Mouse (Mus musculus) adrenal gland (tissue): ENCODE results near the gene Mrpl21.

Source experiments
- intact Hi-C: fragments of 180-260 bp; cut with DNase I; formaldehyde crosslinking; loops from one replicate; pipeline ENCODE4 v1.15.1; 2025
- long read RNA-seq, 2 experiments: library from polyadenylated mRNA; unstranded; transcript quantifications; one replicate each; pipeline ENCODE4 v2.0.0; 2020; ENCODE audit warnings: borderline replicate concordance in 1 of 2; ENCODE audit not compliant: insufficient replicate concordance in 1 of 2

The Mrpl21 gene
- long read RNA-seq, experiment 1, transcript Mrpl21-203 (6 exons, 674 nt), result minor isoform, 32 of 79 reads
- long read RNA-seq, experiment 1, transcript Mrpl21-201 (7 exons, 802 nt), result major isoform, 34 of 79 reads
- long read RNA-seq, experiment 1, partial matches to known transcripts, result 4 of 79 reads
- long read RNA-seq, experiment 1, other reads (novel, unspliced or antisense), result 8 of 79 reads
- long read RNA-seq, experiment 2, transcript Mrpl21-201 (7 exons, 802 nt), result minor isoform, 39 of 110 reads
- long read RNA-seq, experiment 2, transcript Mrpl21-203 (6 exons, 674 nt), result major isoform, 64 of 110 reads
- long read RNA-seq, experiment 2, partial matches to known transcripts, result 2 of 110 reads
- long read RNA-seq, experiment 2, other reads (novel, unspliced or antisense), result 4 of 110 reads

DNA sequence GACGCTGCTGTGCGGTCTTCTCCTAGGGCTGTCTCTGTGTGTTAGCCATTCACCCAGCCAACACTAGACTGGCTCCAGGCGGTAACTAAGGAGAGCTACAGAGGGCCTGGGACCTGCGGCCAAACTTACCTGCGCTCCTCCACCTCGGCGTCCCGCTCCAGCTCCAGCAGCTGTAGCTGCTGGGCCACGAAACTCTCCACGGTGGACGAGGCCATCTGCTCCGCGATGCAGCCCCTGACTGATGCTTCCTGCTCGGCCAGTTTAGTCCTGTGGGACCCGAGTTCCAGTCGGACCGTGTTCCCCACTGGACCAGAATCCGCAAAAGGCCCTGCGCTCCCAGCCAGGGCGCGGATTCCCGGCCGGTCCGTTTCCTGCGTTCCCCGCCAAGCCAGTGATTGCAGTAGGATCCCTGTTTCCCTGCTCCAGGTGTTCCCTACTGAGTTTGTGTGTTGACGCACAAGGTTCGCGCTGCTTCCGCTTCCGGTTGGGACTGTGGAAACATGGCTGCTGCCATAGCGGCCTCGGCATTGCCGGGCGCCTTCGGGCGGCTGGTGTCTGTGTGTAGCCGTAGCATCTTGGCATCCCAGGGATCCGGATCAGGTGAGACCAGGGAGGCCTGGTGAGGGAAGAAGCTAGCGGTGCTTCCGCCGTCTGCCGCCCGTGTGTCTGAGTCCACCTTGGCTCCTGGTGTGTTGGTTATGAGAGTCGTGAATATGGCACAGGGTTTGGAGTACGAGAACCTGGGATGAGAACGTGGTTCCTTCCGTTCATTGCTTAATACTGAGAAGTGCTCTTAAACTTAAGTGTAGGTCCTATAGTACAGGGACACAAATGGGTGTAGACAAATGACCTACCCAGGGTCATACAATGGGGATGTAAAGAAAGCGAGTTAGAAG lies at the start of gene Mrpl21, which contains the start of gene Ighmbp2:
Gene Mrpl21 (plus strand): TSS at position 330 of the 896 bp plus-strand sequence.
Gene Ighmbp2 (minus strand): TSS at position 446 of the 896 bp plus-strand sequence.
- intact Hi-C loops, result no loop called here

GRCm38 (mm10) chr19:3260016-3260415 lies 22.7 kb upstream of the Mrpl21 start:
- intact Hi-C loops, result no loop called here

- intact Hi-C loops, result no loop called here
Measured at GRCm38 (mm10) chr19:3260591-3260990, 22.1 kb upstream of the Mrpl21 start.

- intact Hi-C loops, result no loop called here
Measured at GRCm38 (mm10) chr19:3261336-3261735, 21.4 kb upstream of the Mrpl21 start.

DNA sequence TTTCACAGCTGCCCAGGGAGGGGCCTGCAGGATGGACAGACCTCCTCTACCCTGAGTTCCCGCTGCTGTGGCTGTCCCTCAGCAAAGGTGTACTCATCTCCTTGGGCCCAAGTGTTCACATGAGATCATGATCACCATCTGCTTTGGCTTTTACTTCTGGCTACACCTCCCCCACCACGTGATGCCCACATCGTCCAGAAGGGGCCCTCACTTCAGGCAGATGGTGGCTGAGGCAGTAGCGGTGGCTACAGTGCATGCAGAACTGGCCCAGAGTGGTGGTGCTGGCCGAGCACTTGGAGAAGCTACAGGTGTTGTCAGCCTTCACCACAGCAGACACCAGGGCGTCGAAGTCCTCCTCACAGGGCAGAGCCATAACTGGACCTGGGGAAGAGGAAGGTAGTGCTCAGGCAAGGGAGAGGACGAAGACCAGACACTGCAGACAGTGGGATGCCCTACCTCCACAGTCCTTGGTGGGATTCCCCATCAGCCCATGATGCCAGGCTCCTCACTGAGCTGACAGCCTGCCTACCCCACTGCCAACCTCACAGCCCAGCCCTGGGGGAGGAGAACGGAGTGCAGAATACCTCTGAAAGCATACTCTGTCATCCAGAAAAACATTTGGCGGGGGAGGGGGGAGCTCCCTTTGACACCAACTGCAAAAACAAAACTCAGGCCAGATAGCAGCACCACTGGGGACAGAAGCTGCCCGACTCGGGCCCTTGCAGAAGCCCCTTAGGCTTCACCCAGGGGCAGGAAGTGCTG lies 20.8 kb upstream of the Mrpl21 start:
- intact Hi-C loops, result no loop called here

DNA sequence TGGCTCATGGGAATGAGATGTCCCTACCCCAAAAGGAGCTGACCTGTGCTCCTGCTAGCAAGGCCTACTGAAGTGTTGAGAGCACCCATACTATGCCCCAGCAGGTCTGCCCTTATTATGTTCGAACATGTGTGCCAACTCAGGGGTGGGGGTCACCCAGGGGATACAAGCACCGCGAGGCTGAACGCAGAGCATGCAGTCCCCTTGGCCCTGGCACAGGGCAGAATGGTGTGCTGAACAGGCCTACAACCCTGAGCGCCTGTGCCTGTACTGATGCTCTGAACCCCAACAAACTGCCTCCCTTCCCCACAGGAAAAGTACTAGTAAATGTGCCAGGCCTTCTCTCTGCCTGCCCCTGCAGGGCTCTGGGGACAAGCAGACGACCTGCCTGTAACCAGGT lies 18.4 kb upstream of the Mrpl21 start:
- intact Hi-C loops, result no loop called here

GRCm38 (mm10) chr19:3265180-3265579 lies 17.5 kb upstream of the Mrpl21 start:
- intact Hi-C loops, result no loop called here

DNA sequence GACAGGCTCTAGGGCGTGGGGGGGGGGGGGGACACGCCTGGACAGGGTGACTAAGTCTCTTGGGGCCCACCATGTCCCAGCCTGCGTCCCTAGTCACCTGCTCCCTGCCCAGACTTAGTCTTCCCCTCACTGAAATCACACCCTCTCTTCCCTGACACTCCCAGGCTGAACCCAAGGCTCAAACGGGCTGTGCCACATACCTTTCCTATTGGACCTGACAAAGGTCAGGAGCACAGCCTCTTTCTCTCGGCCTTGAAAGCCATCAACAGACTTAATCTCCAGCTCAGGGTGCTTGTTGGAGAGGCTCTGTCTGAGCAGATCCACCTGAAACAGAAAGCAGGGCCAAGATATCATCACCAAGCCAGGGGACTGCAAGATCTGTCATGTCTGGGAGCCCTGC lies 16.6 kb upstream of the Mrpl21 start:
- intact Hi-C loops, result no loop called here

GRCm38 (mm10) chr19:3266676-3267075 lies 16.0 kb upstream of the Mrpl21 start:
- intact Hi-C loops, result no loop called here

- intact Hi-C loops, result no loop called here
Measured at GRCm38 (mm10) chr19:3267340-3267739, 15.4 kb upstream of the Mrpl21 start.

- intact Hi-C loops, result no loop called here
Measured at GRCm38 (mm10) chr19:3268218-3268980, 14.3 kb upstream of the Mrpl21 start.

GRCm38 (mm10) chr19:3269279-3269678 lies 13.4 kb upstream of the Mrpl21 start:
- intact Hi-C loops, result no loop called here

DNA sequence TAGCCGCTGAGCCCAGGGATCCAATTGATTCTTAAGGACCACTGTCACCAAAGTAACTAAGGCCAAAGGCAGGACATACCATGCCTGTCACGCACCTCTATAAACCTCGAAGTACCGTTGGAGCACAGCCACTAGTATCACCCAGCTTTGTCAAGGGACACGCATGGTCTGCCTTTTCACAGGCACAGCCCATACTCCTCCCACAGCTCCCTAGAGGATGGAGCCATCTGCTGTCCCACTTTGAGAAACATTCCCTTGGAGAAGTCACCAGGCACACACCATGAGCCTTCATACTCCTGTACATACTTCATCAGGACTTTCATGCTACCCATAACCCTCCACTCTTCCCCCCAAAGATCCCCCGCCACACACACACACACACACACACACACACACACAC lies 12.9 kb upstream of the Mrpl21 start:
- intact Hi-C loops, result no loop called here

- intact Hi-C loops, result no loop called here
Measured at GRCm38 (mm10) chr19:3271366-3271765, 11.3 kb upstream of the Mrpl21 start.

- intact Hi-C loops, result no loop called here
Measured at GRCm38 (mm10) chr19:3273331-3273730, 9.4 kb upstream of the Mrpl21 start.

DNA sequence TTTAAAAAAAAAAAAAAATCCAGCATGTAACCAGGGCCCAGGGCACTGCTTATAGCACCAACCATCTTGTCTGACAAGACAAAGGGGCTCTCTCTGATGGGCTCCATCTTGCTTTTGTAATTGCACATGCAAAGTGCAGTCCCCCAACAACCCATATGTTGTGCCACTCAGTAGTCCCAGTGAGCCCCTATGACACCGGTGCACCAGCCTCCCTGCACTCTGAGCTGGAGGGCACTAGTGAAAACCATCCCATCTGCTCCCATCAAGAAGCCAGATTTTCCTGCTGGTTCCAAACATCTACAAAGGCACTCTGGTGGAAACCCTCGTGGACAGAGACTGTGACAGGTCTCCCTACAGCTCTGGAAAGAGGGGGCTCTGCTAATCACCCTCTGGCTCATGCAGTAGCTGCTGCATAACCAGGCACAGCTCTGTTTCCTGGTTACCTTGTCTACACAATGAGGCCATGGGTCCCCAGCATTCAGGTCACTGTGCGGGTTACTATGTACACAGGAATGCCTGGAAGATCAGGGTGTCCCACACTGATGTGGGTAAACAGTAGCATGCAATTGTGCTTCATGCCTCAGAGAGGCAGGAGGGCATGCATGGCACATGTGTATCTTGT lies 6.8 kb upstream of the Mrpl21 start:
- intact Hi-C loops, result no loop called here

DNA sequence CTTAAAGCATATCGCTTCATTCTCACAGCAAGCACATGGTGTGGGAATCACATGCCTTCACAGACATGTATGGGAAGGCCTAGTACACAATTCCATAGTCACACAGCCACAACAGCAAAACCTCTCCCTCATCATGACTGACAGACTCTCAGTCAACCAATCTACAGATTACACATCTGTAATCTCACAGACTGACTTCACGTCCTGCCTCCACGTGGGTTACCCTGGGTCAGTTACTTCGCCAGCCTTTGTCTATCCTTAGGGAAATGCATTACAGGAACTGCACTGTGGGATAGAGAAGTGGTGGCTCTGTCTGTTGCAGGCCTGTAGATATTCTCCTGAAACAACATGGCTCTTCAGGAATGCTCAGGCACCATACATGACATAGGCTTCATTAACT lies 815 bp upstream of the Mrpl21 start:
- intact Hi-C loops, result no loop called here

DNA sequence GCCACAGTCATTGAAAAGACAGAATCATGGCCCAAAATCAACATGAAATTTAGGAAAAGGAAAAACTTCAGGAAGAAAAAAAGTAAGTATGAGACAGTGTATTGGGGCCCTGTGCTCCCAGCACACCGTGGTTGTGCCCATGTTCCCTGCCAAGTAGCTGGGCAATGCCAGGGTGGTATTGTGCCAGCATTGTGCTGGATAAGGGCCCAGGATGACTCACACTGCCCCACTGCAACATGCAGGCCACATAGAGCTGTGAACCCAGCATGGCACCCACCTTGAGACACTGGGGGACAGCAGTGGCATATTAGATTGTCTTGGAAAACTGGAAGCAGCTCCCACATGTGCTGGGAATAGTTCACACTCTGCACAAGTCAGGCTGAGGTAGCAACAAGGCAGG lies 6.3 kb downstream of the Mrpl21 start:
- intact Hi-C loops, result no loop called here

GRCm38 (mm10) chr19:3292028-3292427 lies 9.3 kb downstream of the Mrpl21 start:
- intact Hi-C loops, result loop anchor here (5.0 kb wide), 2 partner anchors 65 to 85 kb away; no protein-coding TSS in a partner anchor

DNA sequence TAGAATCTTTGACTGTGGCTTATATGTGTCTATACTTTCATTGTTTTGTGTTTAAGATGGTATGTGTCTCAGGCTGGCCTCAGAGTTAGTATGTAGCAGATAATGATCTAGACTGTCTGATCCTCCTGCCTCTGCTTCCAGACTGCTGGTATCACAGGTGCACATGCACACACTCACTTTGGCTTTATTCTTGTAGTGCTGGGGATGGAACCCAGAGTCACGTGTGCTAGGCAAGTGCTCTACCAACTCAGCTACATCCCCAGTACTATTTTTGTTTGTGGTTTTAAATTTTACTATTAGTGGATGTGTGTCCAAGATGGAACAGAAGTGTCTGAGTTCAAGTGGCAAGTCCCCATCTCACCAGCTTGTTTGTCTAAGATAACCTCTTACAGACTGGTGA lies 10.3 kb downstream of the Mrpl21 start:
- intact Hi-C loops, result loop anchor here (5.0 kb wide), 2 partner anchors 64 to 84 kb away; no protein-coding TSS in a partner anchor
